Mouse (Mus musculus) cerebellum, postnatal 4 days (tissue): ENCODE results near the gene Gm1553.

ENCODE experiments used
- DNase-seq, 2 experiments: peaks; one replicate each; pipeline ENCODE4 v3.0.0; 2022; ENCODE audit warnings: low spot score in 2 of 2, mixed read lengths in 1 of 2

The Gm1553 gene

GRCm38 (mm10) chr10:82492518-82492917 is at the start of gene Gm1553:
Gm1553 (minus strand) TSS chr10:82492618.
- DNase-seq: no peak
